Mouse (Mus musculus) MEL-GATA-1-ER (cell line): Measurements from ENCODE around the gene Pdcd5.

Experiments used
- DNase-seq: peaks from one replicate; pipeline ENCODE4 v3.0.0-alpha.2; 2012; ENCODE audit warnings: low read depth; ENCODE audit errors: extremely low read depth

Gene Pdcd5

DNA sequence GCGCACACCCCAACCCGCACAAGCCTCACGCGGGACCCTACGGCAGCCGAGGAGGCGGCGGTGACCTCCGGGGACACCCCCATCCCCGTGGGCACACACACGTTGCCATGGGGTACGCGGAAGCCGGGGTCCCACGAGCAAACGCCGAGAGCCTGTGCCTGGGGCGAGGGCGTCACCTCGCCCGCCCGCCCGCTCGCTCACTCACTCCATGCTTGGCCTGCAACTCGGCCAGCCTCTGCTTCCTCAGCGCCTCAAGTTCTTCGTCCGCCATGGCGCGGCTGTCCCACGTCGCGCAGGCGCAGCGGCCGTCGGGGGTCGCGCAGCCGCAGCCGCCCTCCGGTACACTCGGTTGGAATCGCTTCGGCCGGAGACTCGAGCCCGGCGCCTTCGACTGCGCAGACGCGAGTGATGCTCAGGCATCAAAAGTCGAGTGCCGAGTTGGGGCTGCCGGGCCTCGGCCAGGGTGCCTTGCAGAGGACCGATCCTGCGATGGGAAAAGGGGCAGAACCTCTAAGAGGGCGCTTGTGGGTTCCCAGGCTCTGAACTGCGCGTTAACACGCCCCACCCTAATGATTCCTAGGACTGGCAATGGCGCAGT lies at the start of gene Pdcd5:
Pdcd5 (minus strand) TSS at position 421 of the 598 bp plus-strand sequence.
- peak; percentile 92 for DNase-seq

- DNase-seq: no peak
These were observed 45.3 kb upstream of the Pdcd5 start for GRCm38 (mm10) chr7:35692641-35693040.

- no peak for DNase-seq
These were observed 44.8 kb upstream of the Pdcd5 start for GRCm38 (mm10) chr7:35692117-35692516.

GRCm38 (mm10) chr7:35688781-35689349 lies 41.5 kb upstream of the Pdcd5 start:
- DNase-seq: no peak

GRCm38 (mm10) chr7:35688276-35688675 lies 41.0 kb upstream of the Pdcd5 start:
- DNase-seq: no peak

DNA sequence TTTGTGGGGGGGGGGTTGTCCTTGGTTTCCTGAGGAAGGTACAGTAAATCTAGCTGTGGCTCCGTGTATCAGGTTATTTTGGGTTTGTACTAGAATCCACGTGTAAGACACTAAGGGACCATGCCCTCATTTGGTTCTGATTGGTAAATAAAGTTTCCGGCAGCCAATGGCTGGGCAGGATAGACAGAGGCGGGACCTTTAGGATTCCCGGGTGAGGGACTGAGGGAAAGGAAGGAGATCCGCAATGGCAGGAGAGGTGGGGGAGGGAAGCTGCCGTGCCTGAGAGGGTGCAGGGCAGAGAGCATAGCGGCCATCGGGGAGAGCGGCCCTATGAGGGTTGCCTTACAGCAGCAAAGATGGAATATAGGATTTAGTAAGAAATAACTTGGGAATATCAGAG lies 39.9 kb upstream of the Pdcd5 start:
- DNase-seq: no peak

DNA sequence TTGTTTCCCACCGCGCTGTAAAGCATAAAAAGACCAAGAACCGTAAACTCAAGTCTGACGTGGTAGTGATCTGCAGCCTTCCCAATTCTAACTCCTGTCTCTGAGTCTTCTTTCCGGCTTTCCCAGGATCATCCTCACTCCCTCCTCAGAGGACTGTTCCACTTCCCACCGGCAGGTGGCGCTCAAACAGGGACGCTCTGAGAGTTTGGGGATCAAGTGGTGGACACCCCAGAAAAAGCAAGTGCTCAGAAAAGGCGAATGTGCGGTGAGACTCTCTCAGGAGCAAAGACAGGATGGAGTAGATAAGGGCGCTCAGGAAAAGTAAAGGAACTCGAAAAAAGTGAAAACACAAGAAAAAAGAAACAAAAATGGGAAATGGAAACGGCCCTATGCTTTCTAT lies 39.4 kb upstream of the Pdcd5 start:
- DNase-seq: no peak

DNA sequence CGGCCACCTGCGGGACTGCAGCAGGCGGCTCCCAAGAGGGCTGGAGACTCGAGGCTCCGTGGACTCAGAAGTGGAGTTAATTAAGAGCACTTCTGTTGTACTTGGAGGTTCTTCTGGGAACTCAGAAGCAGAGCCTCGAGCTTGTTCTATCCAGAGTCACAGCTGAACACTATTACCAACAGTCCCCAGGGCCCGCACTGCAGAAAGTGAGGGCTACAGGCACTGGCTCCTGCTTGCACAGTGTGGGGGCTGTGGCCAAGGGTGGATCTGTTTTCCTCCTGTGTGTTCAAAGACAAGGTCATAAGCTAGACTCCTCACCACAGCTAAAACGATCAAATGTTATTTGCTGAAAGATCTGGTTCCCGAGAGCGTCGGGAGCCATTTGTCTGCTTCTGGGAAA lies 38.9 kb upstream of the Pdcd5 start:
- no peak for DNase-seq

GRCm38 (mm10) chr7:35683409-35684122 lies 36.2 kb upstream of the Pdcd5 start:
- DNase-seq: no peak

DNA sequence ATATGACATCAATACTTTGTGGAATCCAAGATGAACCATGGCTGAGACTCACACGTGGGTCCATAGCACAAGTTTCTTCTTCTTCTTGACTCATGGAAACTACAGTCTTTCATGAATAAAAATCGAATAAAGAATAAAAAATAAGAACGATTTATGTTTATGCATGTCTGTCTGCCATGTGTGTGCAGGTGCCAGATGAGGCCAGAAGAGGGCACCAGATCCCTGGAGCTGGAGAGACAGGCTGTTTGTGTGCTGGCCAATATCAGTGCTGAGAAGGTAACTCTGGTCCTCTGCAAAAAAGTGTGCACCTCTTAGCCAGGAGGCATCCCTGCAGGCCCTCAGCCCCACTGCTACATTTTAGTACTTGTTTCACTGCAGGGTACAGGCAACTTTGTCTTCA lies 34.2 kb upstream of the Pdcd5 start:
- no peak for DNase-seq

DNA sequence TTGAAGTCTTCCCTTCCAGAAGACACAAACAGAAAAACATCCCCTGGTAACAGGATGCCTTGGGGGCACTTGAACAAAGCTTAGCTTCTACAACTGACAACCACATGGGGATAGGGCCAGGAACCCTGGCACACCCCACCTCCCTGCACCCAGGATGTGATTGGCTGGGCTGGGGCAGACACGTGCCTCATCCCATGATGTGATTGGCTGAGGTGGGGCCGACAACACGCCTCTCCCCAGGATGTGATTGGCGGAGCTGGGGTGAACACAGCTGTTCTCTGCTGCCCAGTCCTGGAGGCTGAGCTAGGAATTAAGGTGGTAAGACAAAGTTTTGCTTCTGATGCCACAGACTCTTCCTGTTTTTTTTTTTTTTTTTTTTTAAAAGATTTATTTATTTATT lies 31.7 kb upstream of the Pdcd5 start:
- no peak for DNase-seq

- DNase-seq: no peak
These were observed 21.0 kb upstream of the Pdcd5 start for GRCm38 (mm10) chr7:35668066-35669041.

GRCm38 (mm10) chr7:35663790-35664376 lies 16.6 kb upstream of the Pdcd5 start:
- no peak for DNase-seq

GRCm38 (mm10) chr7:35659173-35659572 lies 11.9 kb upstream of the Pdcd5 start:
- DNase-seq: no peak

DNA sequence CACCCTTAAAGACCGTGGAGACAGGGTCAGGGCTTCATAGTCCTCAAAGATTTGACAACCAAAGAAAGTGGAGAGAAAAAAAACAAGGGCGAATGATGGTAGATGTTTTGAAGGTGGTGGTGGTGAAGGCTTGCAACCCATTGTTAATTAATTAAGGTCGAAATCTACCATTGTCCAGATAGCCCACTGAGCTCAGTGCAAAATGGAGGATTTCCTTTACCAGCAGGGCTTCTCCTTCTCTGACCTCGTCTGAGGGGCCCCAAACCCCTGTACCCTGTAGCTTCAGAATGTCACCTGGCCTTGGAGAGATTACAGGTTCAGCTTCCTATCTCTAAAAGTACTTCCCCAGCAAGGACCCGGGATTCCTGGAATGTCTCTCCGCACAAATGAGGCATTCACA lies 10.5 kb upstream of the Pdcd5 start:
- DNase-seq: no peak

DNA sequence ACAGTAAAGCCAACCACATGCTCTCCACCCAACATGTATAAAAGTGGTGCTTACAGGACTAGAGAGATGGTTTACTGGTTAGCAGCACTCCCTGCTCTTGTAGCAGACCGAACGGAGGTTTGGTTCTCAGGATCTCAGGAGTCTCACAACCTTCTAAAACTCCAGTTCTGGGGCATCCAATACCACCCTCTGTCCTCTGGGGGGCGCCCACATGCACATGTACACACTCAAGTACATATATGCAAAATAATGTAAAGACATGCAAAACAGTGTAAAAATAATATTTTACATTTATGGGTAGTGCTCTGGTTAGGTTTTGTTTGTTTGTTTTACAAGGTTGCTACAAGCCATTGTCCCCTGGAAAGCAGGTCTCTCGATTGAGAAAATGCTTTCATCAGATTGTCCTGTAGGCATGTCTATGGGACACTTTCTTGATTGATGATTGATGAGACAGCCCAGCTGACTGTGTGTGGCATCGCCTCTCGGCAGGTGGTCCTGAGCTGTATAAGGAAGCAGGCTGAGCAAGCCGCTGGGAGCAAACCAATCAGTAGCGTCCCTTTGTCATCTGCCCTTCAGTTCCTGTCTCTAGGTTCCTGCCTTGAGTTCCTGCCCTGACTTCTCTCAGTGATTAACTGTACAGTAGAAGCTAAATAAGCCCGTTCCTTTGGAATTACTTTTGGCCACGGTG lies 4.4 kb upstream of the Pdcd5 start:
- no peak for DNase-seq

GRCm38 (mm10) chr7:35650716-35651410 lies 3.5 kb upstream of the Pdcd5 start:
- no peak for DNase-seq

GRCm38 (mm10) chr7:35649071-35649470 lies 1.8 kb upstream of the Pdcd5 start:
- DNase-seq: peak; percentile 71

GRCm38 (mm10) chr7:35648239-35649069 lies 1.1 kb upstream of the Pdcd5 start:
- DNase-seq: no peak
